Mouse (Mus musculus) CD4-positive, CD25-positive, alpha-beta regulatory T cell, adult 4 months (primary cell): Measurements from ENCODE around the gene Hist1h4i. TPM values are rescaled to one million over a fixed set of nuclear protein-coding genes. Genes with fewer than 3 reads are reported as not detected.

Source experiments
- ATAC-seq: one replicate; pipeline ENCODE4 v1.8.0; 2017
- polyA plus RNA-seq, 2 experiments: library from polyadenylated mRNA; unstranded; fragments of 100-300 nt; shearing (Covaris generic); gene quantifications; one replicate each; pipeline ENCODE4 v1.2.1; 2017

The Hist1h4i gene
- polyA plus RNA-seq, 2 experiments from 2014 or later, result 5.4 to 6.7 TPM

GRCm38 (mm10) chr13:22036986-22037385 lies 4.2 kb downstream of the Hist1h4i start:
- no peak for ATAC-seq

GRCm38 (mm10) chr13:22036149-22036956 lies 4.8 kb downstream of the Hist1h4i start:
- ATAC-seq, result no peak

GRCm38 (mm10) chr13:22035267-22036148 lies 5.7 kb downstream of the Hist1h4i start, which contains the start of the genes Hist1h2ah and Hist1h2bk:
TSS of gene Hist1h2ah (minus strand) at chr13:22035568.
TSS of gene Hist1h2bk (plus strand) at chr13:22035870.
- ATAC-seq, result peak; percentile 99

GRCm38 (mm10) chr13:22034443-22035266 lies 6.5 kb downstream of the Hist1h4i start:
- ATAC-seq, result no peak

GRCm38 (mm10) chr13:22033741-22034442 lies 7.3 kb downstream of the Hist1h4i start:
- ATAC-seq, result no peak

- no peak for ATAC-seq
Measured at GRCm38 (mm10) chr13:22030493-22030892, 10.7 kb downstream of the Hist1h4i start.

GRCm38 (mm10) chr13:22029928-22030327 lies 11.2 kb downstream of the Hist1h4i start:
- no peak for ATAC-seq

GRCm38 (mm10) chr13:22028673-22029460 lies 12.3 kb downstream of the Hist1h4i start:
- peak; percentile 76 for ATAC-seq

- ATAC-seq, result peak; percentile 63
Measured at GRCm38 (mm10) chr13:22026058-22027031, 14.8 kb downstream of the Hist1h4i start.

- peak; percentile 46 for ATAC-seq
Measured at GRCm38 (mm10) chr13:22022241-22022640, 18.9 kb downstream of the Hist1h4i start.

- no peak for ATAC-seq
Measured at GRCm38 (mm10) chr13:22021581-22021980, 19.6 kb downstream of the Hist1h4i start.

GRCm38 (mm10) chr13:22020901-22021339 lies 20.2 kb downstream of the Hist1h4i start:
- peak; percentile 28 for ATAC-seq

GRCm38 (mm10) chr13:22019934-22020835 lies 21.0 kb downstream of the Hist1h4i start:
- ATAC-seq, result peak; percentile 48

GRCm38 (mm10) chr13:22015479-22016450 lies 25.4 kb downstream of the Hist1h4i start:
- ATAC-seq, result peak; percentile 83

GRCm38 (mm10) chr13:22014411-22014845 lies 26.7 kb downstream of the Hist1h4i start:
- ATAC-seq, result no peak

GRCm38 (mm10) chr13:22013716-22014115 lies 27.4 kb downstream of the Hist1h4i start:
- ATAC-seq, result no peak

- no peak for ATAC-seq
Measured at GRCm38 (mm10) chr13:22009642-22010041, 31.5 kb downstream of the Hist1h4i start, which contains the start of gene Prss16. TSS of gene Prss16 (minus strand) at chr13:22009742.
